Mouse (Mus musculus) cerebellum, adult (tissue): ENCODE data around the gene Slc8a2.

ENCODE experiments used
- ATAC-seq: cut with Nextera tagmentation; 2 replicates; pipeline ENCODE4 v1.9.2; 2017; ENCODE audit warnings: mild to moderate bottlenecking, moderate library complexity, mixed read lengths; ENCODE audit not compliant: insufficient number of reproducible peaks, low FRiP score, low TSS enrichment

The Slc8a2 gene

GRCm38 (mm10) chr7:16119569-16120261 lies 9.9 kb upstream of the Slc8a2 start, which contains the start of gene Kptn:
Kptn (plus strand) TSS chr7:16119895.
- peak; percentile 72 for ATAC-seq

GRCm38 (mm10) chr7:16120262-16120600 lies 9.4 kb upstream of the Slc8a2 start:
- ATAC-seq = peak; percentile 15; the same call in 1 of the 2 replicates

GRCm38 (mm10) chr7:16125829-16126228 lies 3.8 kb upstream of the Slc8a2 start:
- ATAC-seq = no peak

GRCm38 (mm10) chr7:16128344-16128743 lies 1.3 kb upstream of the Slc8a2 start:
- peak; percentile 41; the same call in 1 of the 2 replicates for ATAC-seq

- no peak for ATAC-seq
Observed at GRCm38 (mm10) chr7:16128899-16129298, 727 bp upstream of the Slc8a2 start.

GRCm38 (mm10) chr7:16129846-16130691 lies 443 bp downstream of the Slc8a2 start:
- no peak for ATAC-seq

- no peak for ATAC-seq
Observed at GRCm38 (mm10) chr7:16130956-16131634, 1.5 kb downstream of the Slc8a2 start.

GRCm38 (mm10) chr7:16132161-16132581 lies 2.5 kb downstream of the Slc8a2 start:
- no peak for ATAC-seq

- no peak for ATAC-seq
Observed at GRCm38 (mm10) chr7:16132926-16133325, 3.3 kb downstream of the Slc8a2 start.

- no peak for ATAC-seq
Observed at GRCm38 (mm10) chr7:16133691-16134090, 4.1 kb downstream of the Slc8a2 start.

GRCm38 (mm10) chr7:16134951-16135392 lies 5.3 kb downstream of the Slc8a2 start:
- ATAC-seq = no peak

- no peak; the same call in 1 of the 2 replicates for ATAC-seq
Observed at GRCm38 (mm10) chr7:16146489-16147410, 17.1 kb downstream of the Slc8a2 start.

- ATAC-seq = no peak
Observed at GRCm38 (mm10) chr7:16147643-16148042, 18.0 kb downstream of the Slc8a2 start.

GRCm38 (mm10) chr7:16149241-16149640 lies 19.6 kb downstream of the Slc8a2 start:
- ATAC-seq = peak; percentile 86

GRCm38 (mm10) chr7:16150191-16151145 lies 20.8 kb downstream of the Slc8a2 start:
- no peak for ATAC-seq

GRCm38 (mm10) chr7:16153522-16153921 lies 23.9 kb downstream of the Slc8a2 start:
- 0 out of 2 replicates have a peak, but pooled peaks have one; percentile 38 for ATAC-seq

- no peak for ATAC-seq
Observed at GRCm38 (mm10) chr7:16155132-16155872, 25.7 kb downstream of the Slc8a2 start.
